Mouse (Mus musculus): ENCODE measurements around the gene Sf3b4. TPM values are rescaled to one million over a fixed set of nuclear protein-coding genes. Genes with fewer than 3 reads are reported as not detected.
"Not testable (repeated sequence)": the region's sequence is repeated elsewhere in the genome, so short reads cannot be mapped to it uniquely, and the experiment has no call there.

Gene Sf3b4
- polyA plus RNA-seq, 1 experiment from 2014 or later = 41.1 TPM

DNA sequence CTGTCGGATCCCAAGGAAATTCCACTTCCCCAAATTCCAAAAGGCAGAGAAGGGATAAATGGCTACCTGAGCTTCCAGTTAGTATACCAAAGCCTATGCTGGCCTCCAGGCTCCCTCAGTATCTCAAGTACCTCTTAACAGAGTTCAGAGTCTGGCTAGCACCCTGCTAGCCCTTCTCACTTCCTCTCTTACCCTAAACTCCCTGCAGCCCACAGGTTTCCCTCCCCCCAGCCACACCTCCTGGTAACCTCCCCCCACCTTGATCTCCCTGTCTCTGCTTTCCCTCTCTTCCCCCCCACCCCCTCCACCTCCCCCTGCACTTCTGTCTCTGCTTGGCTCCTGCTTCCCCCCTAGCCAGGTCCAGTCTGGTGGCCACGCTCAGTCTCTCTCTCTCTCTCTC is 27.6 kb downstream of the Sf3b4 start:
- Histone ChIP-seq H3K27me3 (ENCODE audit: insufficient read depth, low read length) (no peaks in the 10 kb centered on the region), H3K4me2 (ENCODE audit: low read depth, low read length) (no peak overlapping the region), H3K9me3 (ENCODE audit: low read length) (no peaks in the 10 kb centered on the region; the same call in 1 of the 2 replicates), H3K27ac (ENCODE audit: low read depth) (no peak overlapping the region), H3K4me3 (ENCODE audit: low read depth, low read length) (no peak overlapping the region), H3K4me1 (ENCODE audit: insufficient read depth) (peaks cover 15% of the 10 kb centered on the region), H3K9ac (replicated peaks) (no peak overlapping the region), H3K36me3 (replicated peaks; ENCODE audit: insufficient read depth, low read length) (no peaks in the 10 kb centered on the region)
- no peak for DNase-seq
- WGBS (ENCODE audit: insufficient replicate concordance) = 46% methylated on average over 2 of the region's 2 CpGs
- ATAC-seq = no peak
- TF ChIP-seq CTCF (IDR thresholded peaks at IDR 0.05; ENCODE audit: low read depth) = no peak

DNA sequence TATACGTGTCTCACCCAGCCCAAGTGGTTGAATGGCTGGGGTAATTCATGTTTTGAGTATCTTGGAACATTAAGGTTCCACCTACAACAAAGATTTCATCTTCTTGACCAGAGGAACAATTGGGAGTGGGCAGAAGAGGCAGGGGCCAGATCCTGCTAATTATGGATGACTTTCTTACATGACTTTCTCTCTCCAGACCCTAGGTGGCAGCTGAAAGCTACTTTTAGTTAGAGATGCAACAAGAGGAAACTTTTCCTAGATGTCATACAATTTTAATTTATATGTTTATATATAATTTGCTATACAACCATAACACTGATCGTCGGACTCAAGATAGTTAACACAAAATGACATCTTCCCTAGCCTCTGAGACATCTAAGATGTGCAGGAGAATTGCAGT is 35.7 kb downstream of the Sf3b4 start:
- no peak overlapping the region for H3K9ac ChIP-seq (replicated peaks)
- H3K4me2 ChIP-seq (ENCODE audit: low read depth, low read length) = no peak overlapping the region
- no peaks in the 10 kb centered on the region for H3K27me3 ChIP-seq (ENCODE audit: insufficient read depth, low read length)
- no peak for DNase-seq
- H3K4me3 ChIP-seq (ENCODE audit: low read depth, low read length) = no peak overlapping the region
- no peak overlapping the region for H3K27ac ChIP-seq (ENCODE audit: low read depth)
- no peak for ATAC-seq
- WGBS (ENCODE audit: insufficient replicate concordance) = 79% methylated on average over 3 of the region's 3 CpGs
- H3K36me3 ChIP-seq (replicated peaks; ENCODE audit: insufficient read depth, low read length) = no peaks in the 10 kb centered on the region
- H3K4me1 ChIP-seq (ENCODE audit: insufficient read depth) = peaks cover 4% of the 10 kb centered on the region; the same call in 1 of the 2 replicates
- TF ChIP-seq EP300 (IDR thresholded peaks at IDR 0.05; ENCODE audit: low read depth) = no peak
- TF ChIP-seq CTCF (IDR thresholded peaks at IDR 0.05; ENCODE audit: low read depth) = peak; percentile 33
- no peaks in the 10 kb centered on the region for H3K9me3 ChIP-seq (ENCODE audit: low read length)

GRCm38 (mm10) chr3:96209242-96209641 is 37.1 kb downstream of the Sf3b4 start:
- Histone ChIP-seq H3K4me1 (ENCODE audit: insufficient read depth) (peaks cover 10% of the 10 kb centered on the region), H3K9ac (replicated peaks) (no peak overlapping the region), H3K36me3 (replicated peaks; ENCODE audit: insufficient read depth, low read length) (no peaks in the 10 kb centered on the region), H3K4me3 (ENCODE audit: low read depth, low read length) (no peak overlapping the region), H3K27ac (ENCODE audit: low read depth) (no peak overlapping the region), H3K9me3 (ENCODE audit: low read length) (no peaks in the 10 kb centered on the region), H3K27me3 (ENCODE audit: insufficient read depth, low read length) (no peaks in the 10 kb centered on the region), H3K4me2 (ENCODE audit: low read depth, low read length) (no peak overlapping the region)
- DNase-seq (peak; percentile 34), ATAC-seq (no peak)
- peak; percentile 57 for TF ChIP-seq CTCF (IDR thresholded peaks at IDR 0.05; ENCODE audit: low read depth)
- TF ChIP-seq EP300 (IDR thresholded peaks at IDR 0.05; ENCODE audit: low read depth) = no peak
- 35% methylated on average over 15 of the region's 15 CpGs for WGBS (ENCODE audit: insufficient replicate concordance)

GRCm38 (mm10) chr3:96219191-96219641 is 47.1 kb downstream of the Sf3b4 start:
- peaks cover 41% of the 10 kb centered on the region for H3K4me1 ChIP-seq (ENCODE audit: insufficient read depth)
- peak; percentile 52 for DNase-seq
- 0% methylated on average over 12 of the region's 12 CpGs for WGBS (ENCODE audit: insufficient replicate concordance)

GRCm38 (mm10) chr3:96219661-96220130 is 47.6 kb downstream of the Sf3b4 start, which contains the start of the genes Bola1 and Hist2h2ab:
Bola1 (minus strand) TSS chr3:96219709.
Hist2h2ab (plus strand) TSS chr3:96219865.
- H3K9me3 ChIP-seq (ENCODE audit: low read length) = no peaks in the 10 kb centered on the region
- no peaks in the 10 kb centered on the region for H3K27me3 ChIP-seq (ENCODE audit: insufficient read depth, low read length)
- WGBS (ENCODE audit: insufficient replicate concordance) = under 1% methylated on average over 37 of the region's 37 CpGs
- peak within 1 kb of the TSS; percentile 67 for H3K4me3 ChIP-seq (ENCODE audit: low read depth, low read length)
- TF ChIP-seq CTCF (IDR thresholded peaks at IDR 0.05; ENCODE audit: low read depth) = no peak
- peak; percentile 45; the same call in 1 of the 2 replicates for TF ChIP-seq EP300 (IDR thresholded peaks at IDR 0.05; ENCODE audit: low read depth)
- H3K9ac ChIP-seq (replicated peaks) = peak within 1 kb of the TSS; percentile 93
- no peaks in the 10 kb centered on the region for H3K36me3 ChIP-seq (replicated peaks; ENCODE audit: insufficient read depth, low read length)
- peak within 1 kb of the TSS; percentile 99 for H3K27ac ChIP-seq (ENCODE audit: low read depth)
- H3K4me1 ChIP-seq (ENCODE audit: insufficient read depth) = peaks cover 40% of the 10 kb centered on the region
- peak within 1 kb of the TSS; percentile 70 for H3K4me2 ChIP-seq (ENCODE audit: low read depth, low read length)
- ATAC-seq = peak; percentile 62
- peak; percentile 79 for DNase-seq

More at GRCm38 (mm10) chr3:96219191-96219641, 47.1 kb downstream of the Sf3b4 start:
- Histone ChIP-seq H3K4me3 (ENCODE audit: low read depth, low read length) (peak overlapping the region; percentile 67), H3K36me3 (replicated peaks; ENCODE audit: insufficient read depth, low read length) (no peaks in the 10 kb centered on the region), H3K9me3 (ENCODE audit: low read length) (no peaks in the 10 kb centered on the region), H3K4me2 (ENCODE audit: low read depth, low read length) (peak overlapping the region; percentile 70), H3K27me3 (ENCODE audit: insufficient read depth, low read length) (no peaks in the 10 kb centered on the region), H3K9ac (replicated peaks) (peak overlapping the region; percentile 93), H3K27ac (ENCODE audit: low read depth) (peak overlapping the region; percentile 99)
- TF ChIP-seq EP300 (IDR thresholded peaks at IDR 0.05; ENCODE audit: low read depth) (no peak), CTCF (IDR thresholded peaks at IDR 0.05; ENCODE audit: low read depth) (peak; percentile 65)
- ATAC-seq = peak; percentile 7

DNA sequence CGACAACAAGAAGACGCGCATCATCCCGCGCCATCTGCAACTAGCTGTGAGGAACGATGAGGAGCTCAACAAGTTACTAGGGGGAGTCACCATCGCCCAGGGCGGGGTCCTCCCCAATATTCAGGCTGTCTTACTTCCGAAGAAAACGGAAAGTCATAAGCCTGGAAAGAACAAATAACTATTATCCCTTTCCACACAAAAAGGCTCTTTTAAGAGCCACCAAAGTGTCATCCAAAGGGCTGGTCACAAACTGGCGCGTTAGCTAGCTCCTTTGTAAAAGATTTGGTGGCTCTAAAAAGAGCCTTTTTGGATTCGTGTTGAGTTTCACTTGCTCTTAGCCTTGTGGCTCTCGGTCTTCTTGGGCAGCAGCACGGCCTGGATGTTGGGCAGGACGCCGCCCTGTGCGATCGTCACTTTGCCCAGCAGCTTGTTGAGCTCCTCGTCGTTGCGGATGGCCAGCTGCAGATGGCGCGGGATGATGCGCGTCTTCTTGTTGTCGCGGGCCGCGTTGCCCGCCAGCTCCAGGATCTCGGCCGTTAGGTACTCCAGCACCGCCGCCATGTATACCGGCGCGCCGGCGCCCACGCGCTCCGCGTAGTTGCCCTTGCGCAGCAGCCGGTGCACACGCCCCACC is 48.1 kb downstream of the Sf3b4 start:
- H3K4me1 ChIP-seq (ENCODE audit: insufficient read depth) = peaks cover 45% of the 10 kb centered on the region
- DNase-seq = peak; percentile 62
- H3K27me3 ChIP-seq (ENCODE audit: insufficient read depth, low read length); ATAC-seq; H3K9me3 ChIP-seq (ENCODE audit: low read length); H3K36me3 ChIP-seq (replicated peaks; ENCODE audit: insufficient read depth, low read length): not testable (repeated sequence)
- peak overlapping the region; percentile 67 for H3K4me3 ChIP-seq (ENCODE audit: low read depth, low read length)
- WGBS (ENCODE audit: insufficient replicate concordance) = 0% methylated on average over 23 of the region's 47 CpGs
- peak overlapping the region; percentile 99 for H3K27ac ChIP-seq (ENCODE audit: low read depth)
- H3K9ac ChIP-seq (replicated peaks) = peak overlapping the region; percentile 93
- peak overlapping the region; percentile 70 for H3K4me2 ChIP-seq (ENCODE audit: low read depth, low read length)
